Mouse (Mus musculus): ENCODE data around the gene Card19.

Gene Card19

DNA sequence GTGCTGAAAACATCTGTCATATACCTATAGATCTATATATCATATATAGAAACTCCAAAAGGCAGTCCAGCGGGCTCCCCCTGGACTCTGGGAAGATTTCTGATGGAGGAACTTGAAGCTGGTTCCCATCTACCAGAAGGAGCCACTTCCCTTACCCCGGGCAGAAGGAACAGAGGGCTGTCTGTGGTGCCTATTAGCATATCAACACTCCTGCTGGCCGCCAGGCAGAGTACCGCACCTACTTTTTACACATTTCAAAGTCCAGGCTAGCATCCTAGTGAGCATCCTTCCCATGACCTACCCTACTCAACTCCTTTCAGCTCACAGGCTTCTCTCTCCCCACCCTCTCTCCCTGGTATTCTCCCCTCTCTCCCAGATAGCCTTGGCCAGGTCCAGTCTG, 9.8 kb upstream of the Card19 start:
- peak; percentile 65 for DNase-seq (ENCODE audit: low read depth, low spot score)

- DNase-seq (ENCODE audit: low read depth, low spot score): no peak
Observed at GRCm38 (mm10) chr13:49225159-49225558, 9.3 kb upstream of the Card19 start.

GRCm38 (mm10) chr13:49224729-49225128, 8.9 kb upstream of the Card19 start:
- no peak for DNase-seq (ENCODE audit: low read depth, low spot score)

DNA sequence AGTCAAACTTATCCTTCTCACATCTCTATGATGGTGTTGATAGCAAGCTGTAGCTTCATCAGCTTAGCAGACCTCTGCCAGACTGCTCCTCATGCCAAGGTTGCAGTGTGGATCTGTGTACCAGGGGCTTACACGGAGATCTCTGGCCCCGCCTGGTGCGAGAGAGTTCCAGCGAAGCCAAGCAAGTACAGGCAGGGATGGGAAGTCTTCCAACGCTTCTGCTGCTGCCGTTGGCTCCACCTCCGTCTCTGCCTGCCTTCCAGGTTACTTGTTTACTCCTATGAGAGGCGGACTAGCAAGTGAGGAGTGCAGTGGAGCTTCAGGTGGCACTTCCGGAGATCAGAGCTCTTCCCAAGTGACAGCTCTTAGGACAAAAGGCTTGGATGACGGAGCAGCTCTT, 8.5 kb upstream of the Card19 start:
- DNase-seq (ENCODE audit: low read depth, low spot score): peak; percentile 40

GRCm38 (mm10) chr13:49220912-49221311, 5.1 kb upstream of the Card19 start:
- peak; percentile 72 for DNase-seq (ENCODE audit: low read depth, low spot score)

DNA sequence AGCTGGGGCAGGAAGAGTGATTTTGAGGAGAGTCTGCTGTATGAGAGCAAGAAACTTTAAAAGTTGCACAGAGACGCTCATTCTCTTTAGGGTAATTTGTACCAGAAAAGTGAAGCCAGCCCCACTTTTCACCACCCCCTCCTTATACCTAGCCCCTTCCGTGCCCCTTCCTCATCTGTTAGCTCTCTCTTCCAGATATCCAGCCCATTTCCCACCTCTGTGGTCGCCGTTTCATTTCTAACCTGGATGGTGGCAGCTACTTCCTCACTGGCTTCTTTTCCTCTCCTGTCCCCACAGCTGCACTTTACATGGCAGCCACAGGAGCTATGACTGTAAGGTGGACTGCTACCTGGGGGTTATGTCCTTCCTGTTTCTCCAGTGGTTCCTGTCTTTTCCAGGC, 3.5 kb upstream of the Card19 start:
- no peak for DNase-seq (ENCODE audit: low read depth, low spot score)

GRCm38 (mm10) chr13:49218651-49219050, 2.8 kb upstream of the Card19 start:
- no peak for DNase-seq (ENCODE audit: low read depth, low spot score)

DNA sequence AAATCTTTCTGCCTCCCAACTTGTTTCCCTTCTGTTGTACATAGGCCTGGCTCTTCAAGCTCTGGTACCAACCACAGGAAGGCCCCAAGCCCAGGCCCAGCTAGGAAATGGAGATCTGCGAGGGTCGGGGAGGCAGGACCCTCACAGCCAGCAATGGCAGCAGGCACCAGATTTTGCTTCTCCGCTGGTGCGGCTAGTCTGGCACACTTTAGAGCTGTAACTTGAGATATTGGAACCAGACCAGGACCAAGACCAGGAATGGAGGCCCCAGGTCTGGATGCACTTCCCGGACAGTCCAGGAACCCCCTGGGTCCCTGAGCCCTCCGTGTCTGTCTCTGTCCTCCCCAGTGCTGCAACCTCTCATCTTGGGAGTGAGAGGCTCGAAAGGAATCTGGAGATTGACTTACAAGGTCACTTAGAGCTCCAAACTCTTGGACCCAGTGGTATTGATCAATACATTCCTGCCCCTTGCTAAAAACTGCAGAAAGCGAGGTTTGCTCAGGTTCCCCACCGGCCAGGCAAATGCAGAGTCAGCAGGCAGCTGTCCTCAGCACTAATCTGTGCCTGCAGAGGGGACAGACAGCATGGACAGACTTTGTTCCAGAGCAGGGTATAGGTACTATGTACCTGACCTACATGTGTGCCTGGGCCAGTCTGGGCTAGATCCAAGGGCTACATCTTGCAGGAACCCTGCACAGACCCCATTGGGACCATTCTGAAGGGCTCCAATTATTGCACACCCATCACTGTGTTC, 1.1 kb upstream of the Card19 start:
- DNase-seq (ENCODE audit: low read depth, low spot score): no peak

GRCm38 (mm10) chr13:49216220-49216552, 349 bp upstream of the Card19 start:
- DNase-seq (ENCODE audit: low read depth, low spot score): no peak

- no peak for DNase-seq (ENCODE audit: low read depth, low spot score)
Observed at GRCm38 (mm10) chr13:49215128-49215503, 721 bp downstream of the Card19 start.

GRCm38 (mm10) chr13:49214454-49214853, 1.4 kb downstream of the Card19 start:
- no peak for DNase-seq (ENCODE audit: low read depth, low spot score)

DNA sequence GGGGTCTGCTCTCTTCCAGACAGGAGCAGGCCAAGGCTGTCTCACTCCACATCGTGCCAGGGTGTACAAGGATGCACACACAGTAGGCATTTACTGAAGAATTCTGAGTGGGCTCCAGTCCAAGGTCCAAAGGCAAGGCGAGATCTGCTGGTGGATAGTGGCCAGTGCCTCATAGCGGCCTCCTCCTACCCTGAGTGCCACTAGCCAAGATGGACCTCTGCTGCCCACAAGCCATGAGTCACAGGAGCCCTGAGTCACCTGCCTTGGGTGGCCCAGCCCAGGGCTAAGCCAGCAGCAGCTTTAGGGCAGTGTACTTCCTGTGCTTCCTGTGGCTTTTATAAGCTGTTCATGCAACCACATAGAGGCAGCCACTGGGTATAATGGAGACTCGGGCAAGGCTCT, 2.3 kb downstream of the Card19 start:
- no peak for DNase-seq (ENCODE audit: low read depth, low spot score)

DNA sequence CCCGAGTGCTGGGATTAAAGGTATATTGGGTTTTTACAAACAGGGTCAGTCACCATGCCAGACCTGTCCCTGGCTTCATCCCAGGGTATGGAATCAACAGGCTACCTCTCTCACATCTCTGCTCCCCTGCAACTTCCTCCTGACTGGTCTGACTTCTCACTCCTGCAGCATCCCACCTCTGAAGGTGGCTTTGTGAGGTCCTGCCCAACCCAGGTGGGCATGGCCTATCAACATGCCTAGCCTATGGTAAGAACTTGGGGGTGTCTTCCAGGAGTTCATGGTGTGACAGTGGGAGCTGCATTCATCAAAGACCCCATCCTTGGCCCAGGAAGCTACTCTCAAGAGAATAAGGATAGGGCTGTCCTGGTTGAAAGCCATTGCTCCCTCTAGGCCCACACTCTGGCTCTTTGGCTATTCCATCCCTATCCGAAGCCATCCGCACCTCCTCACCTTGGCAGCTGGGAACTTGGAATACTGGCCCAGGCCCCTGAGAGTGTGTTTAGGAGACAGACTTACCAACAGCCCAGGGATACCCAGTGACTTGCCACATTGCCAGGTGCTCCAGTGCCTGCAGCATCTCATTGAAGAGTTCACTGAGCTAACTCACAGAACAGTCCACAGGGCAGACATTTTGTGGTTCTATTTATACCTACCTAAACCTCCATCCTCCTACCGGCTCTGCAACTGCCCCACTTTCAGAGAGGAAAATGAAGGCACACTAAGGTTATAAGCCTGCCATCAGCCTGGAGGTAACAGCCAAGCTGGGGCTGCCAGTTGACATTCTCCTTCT, 2.9 kb downstream of the Card19 start:
- no peak for DNase-seq (ENCODE audit: low read depth, low spot score)

- DNase-seq (ENCODE audit: low read depth, low spot score): no peak
Observed at GRCm38 (mm10) chr13:49209306-49209705, 6.5 kb downstream of the Card19 start.

DNA sequence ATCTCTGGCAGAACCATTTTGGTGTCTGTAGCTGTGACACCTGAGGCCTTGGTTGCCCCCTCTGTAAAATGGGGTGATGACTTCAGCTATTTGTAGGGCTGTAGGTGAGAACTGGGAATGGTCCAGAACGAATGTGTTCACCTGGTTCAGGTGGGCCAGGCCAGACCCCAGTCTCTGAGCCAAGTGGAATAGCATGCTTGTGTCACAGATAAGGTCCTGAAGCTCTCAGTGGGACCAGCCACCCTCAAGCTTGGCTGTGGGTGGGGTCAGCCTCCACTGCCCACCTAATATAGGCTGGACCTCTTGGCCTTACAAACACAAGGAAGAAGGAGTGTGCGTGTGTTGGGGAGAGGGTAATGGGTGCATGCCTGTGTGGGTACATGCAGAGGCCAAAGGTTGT, 9.5 kb downstream of the Card19 start:
- no peak for DNase-seq (ENCODE audit: low read depth, low spot score)

DNA sequence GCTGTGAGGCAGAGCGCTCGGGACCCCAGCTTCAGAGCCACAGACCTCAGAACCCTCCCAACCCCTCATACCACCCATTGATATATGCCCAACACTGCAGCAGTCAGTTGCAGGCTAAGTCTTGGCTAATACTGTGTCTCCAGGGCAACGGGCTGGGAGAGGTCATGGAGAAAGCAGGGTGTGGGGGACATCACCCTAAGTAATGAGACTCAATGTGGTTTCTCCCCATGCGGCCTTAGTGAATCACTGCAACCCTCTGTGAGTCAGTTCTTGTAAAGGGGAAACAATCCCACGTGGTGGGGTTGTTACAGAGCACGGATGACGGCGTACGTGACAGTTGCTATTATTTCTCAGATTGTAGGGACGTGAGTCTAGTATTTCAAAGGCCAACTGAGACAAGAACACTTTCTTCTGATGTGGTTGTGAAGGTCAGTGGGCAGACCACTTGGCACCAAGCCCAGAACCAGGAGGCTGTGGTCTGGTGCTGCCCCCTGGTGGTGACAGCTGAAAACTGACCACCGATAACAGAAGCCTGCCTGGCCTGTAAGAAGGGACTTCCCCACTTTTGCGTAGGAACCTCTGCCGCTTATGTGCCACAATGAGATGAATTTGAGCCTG, 10.3 kb downstream of the Card19 start:
- DNase-seq (ENCODE audit: low read depth, low spot score): peak; percentile 83

DNA sequence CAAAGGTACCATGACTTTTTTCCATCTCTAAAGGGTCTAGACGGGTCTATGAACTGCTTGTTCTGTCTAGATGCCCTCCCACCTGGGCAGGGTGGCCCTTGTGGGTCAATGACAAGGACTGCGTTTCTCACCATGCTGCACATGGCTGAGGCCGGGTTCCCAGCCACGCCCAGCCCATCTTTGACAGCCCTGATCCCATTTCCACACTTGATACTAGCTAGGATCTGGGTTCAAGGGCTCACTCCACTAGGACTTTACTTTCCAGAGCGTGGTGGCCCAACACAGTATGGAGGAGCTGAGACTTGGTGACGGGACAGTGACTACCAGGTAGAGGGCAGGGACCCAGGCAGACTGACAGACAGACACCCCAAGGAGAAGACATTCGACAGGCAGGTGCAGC, 13.3 kb downstream of the Card19 start:
- no peak for DNase-seq (ENCODE audit: low read depth, low spot score)

DNA sequence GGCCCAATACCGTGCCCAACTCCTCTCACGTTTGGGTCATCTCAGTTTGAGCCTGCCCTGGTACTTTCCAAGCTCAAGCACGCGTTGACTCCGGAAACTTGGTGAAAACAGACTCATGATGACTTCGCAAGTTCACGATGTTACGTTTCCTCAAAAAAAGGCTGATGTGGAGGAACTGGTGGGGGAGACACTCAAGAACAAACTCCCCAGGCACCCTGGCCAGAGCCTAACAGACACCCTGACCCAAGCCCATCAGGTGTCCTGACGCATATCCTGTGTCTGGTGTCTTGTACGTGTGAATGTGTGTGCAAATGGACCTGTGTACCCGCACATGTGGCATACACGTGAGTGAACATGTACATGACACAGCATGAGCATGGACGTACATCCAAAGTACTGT, 15.1 kb downstream of the Card19 start:
- no peak for DNase-seq (ENCODE audit: low read depth, low spot score)

DNA sequence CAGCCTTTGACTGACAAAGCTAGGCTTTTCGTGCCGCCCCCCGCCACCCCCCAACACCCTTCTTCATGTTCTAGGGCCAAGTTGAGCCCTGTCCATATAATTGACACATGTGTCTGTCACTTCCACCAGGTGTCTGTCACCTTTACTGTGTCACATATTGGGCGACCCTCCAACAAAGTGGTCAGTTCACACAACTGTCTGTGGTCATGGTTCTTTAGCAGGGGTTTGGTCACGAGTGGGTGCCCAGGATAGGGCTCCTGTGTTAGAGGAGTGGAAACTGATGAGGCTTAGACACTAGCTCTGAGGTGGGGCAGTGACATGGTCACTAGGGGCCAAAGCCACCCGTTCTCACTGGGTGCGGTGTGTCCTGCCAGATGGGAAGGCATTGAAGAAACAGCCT, 15.9 kb downstream of the Card19 start:
- no peak for DNase-seq (ENCODE audit: low read depth, low spot score)

DNA sequence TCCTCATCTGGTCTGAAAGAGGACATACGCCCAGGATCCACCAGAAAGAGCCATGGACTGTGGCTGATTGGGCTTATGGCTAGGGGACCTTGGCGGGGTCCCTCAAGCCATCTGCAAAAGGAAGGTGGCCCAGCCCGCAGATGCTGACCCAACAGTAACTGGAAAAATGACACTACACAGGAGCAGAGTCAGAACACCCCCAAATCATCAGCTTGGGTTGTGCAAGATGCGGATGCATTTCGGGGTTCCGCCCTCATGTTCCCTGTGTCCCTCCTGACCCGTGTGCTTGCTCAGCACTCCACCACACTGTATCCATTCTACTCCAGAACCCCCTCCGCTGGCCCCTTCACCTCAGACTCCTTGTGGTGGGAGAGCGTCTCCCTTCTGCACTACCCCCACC, 17.1 kb downstream of the Card19 start:
- no peak for DNase-seq (ENCODE audit: low read depth, low spot score)

DNA sequence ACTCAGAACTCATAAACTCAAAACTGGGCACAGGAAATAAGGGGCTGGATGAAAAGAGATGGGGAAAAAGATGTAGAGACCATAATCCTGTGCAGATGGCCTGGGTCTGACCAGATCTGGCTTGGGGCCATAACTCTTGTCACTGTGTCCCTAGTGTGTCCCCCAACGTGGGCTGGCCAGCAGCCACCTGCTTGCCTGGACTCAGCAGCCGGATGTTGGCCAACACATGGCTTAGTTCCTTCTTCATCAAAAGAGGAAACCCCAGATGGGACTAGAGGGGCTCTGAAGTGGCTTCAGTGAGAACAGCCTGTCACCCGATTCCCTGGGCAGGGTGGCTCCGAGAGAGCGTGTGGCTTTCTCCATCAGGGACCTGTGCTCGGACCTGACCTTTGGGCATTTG, 19.1 kb downstream of the Card19 start:
- DNase-seq (ENCODE audit: low read depth, low spot score): no peak

DNA sequence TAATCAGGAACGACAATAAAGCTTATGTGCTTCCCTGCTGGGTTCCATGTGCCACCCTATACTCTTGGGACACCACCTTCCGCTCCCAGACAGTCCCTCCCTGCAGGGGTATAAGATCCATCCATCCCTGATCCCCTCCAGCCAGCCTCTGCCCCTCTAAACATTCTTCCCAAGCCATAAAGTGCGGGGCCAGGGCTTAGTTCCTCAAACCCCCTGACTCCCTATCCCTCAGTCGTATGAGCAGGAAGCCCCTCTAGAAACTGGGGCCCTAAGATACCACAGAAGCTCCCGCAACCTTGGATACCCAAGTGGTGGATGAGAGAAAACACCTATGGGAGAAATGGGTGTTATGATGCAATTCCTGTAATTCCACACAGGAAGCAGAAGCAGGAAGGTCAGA, 19.6 kb downstream of the Card19 start:
- no peak for DNase-seq (ENCODE audit: low read depth, low spot score)

- DNase-seq (ENCODE audit: low read depth, low spot score): no peak
Observed at GRCm38 (mm10) chr13:49195651-49196050, 20.2 kb downstream of the Card19 start.
